ENCODE assay signal across 8 mouse cellular contexts in the genomic region with DNA sequence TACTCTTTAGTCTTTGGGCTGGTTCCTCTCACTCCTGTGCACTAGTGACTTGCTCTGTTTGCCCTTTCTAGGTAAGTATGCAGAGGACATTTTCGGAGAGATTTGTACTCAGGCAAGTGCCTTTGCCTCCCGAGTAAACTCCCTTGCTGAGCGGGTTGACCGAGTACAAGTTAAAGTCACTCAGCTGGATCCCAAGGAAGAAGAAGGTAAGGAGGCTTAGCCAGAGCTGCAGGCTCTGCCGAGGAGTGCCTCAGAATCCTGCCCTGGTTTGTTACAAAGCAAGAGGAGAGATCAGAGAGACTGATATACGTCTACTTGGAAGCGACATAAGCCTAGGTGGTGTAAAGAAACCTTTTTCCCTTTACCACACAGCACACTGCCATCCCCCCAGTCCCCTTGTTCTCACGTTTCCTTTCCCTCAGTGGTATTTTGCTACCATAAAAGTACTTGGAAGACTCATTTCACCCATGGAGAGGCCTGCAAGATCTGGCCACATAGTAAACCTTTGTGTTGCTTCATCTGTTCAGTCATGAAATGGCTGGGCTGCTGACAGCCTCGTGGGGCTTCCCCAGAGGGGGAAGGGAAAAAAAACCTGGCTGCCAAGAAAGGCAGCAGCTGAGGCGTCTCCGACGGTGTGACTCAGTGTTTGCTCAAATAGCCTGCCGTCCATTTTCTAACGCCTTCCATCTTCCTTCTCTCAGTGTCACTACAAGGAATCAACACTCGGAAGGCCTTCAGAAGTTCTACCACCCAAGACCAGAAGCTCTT. TPM values are rescaled to one million over a fixed set of nuclear protein-coding genes. Genes with fewer than 3 reads are reported as not detected.
DNase-seq lines count a peak whose midpoint lies in the region; ATAC-seq and TF ChIP-seq lines count a peak whose summit lies in the region.

No protein-coding gene starts in this region.

- 34% methylated on average over 15 of the region's 15 CpGs for WGBS in neural tube, embryonic 13.5 days

- H3K9ac ChIP-seq in neural tube, embryonic 13.5 days, result peak overlapping the region; percentile 3; the same call in 1 of the 2 replicates

- peak overlapping the region; percentile 59 for H3K27ac ChIP-seq in neural tube, embryonic 13.5 days (replicated peaks)

- H3K27me3 ChIP-seq in neural tube, embryonic 13.5 days, result no peaks in the 10 kb centered on the region

- no peak for DNase-seq in neural tube, embryonic 10.5 days (ENCODE audit: extremely low spot score, low spot score)
- peak; percentile 74 for DNase-seq in brain, embryonic 14.5 days (ENCODE audit: low read depth)
- peak; percentile 78 to 84 for DNase-seq in heart, adult 9 months (ENCODE audit: low spot score in 2 of 2)
- DNase-seq in kidney, adult 9 months, result peak; percentile 39
- DNase-seq in mesoderm, embryonic 11.5 days (ENCODE audit: low read depth, low spot score), result peak; percentile 59
- no peak for DNase-seq in spleen, postnatal 10 days (ENCODE audit: low spot score in 2 of 2)
- no peak for DNase-seq in thymus, postnatal 4 days

- H3K4me3 ChIP-seq in neural tube, embryonic 13.5 days, result no peak overlapping the region

- no peak for TF ChIP-seq POLR2A in brain, embryonic 14.5 days (IDR thresholded peaks at IDR 0.05; ENCODE audit: borderline replicate concordance, extremely low read depth, insufficient read depth, insufficient read length, poor library complexity, severe bottlenecking)

- H3K36me3 ChIP-seq in neural tube, embryonic 13.5 days, result peaks cover 46% of the 10 kb centered on the region

- no peak overlapping the region for H3K4me2 ChIP-seq in neural tube, embryonic 13.5 days

- H3K9me3 ChIP-seq in neural tube, embryonic 13.5 days, result no peaks in the 10 kb centered on the region

- ATAC-seq in neural tube, embryonic 13.5 days (ENCODE audit: low read depth), result no peak

- H3K4me1 ChIP-seq in neural tube, embryonic 13.5 days (replicated peaks), result peaks cover 22% of the 10 kb centered on the region

- no peak for TF ChIP-seq CTCF in brain, embryonic 14.5 days (IDR thresholded peaks at IDR 0.05; ENCODE audit: borderline replicate concordance, extremely low read depth, insufficient read depth, insufficient read length)

RNA-seq across cellular contexts. Expression of gene Cd164l2, which starts 26.8 kb away (rescaled TPM):
- polyA plus RNA-seq in neural tube, embryonic 13.5 days (2015; fragmentation: Nextera tagmentation; extraction: Ambion mirVana), result 1.1 and 1.6 TPM in 2 replicates
- 0.74 and 0.85 TPM in 2 replicates for polyA plus RNA-seq in brain, embryonic 14.5 days (2012; rRNA removed)

RNA-seq across cellular contexts. Expression of gene Gpr3, which starts 27.3 kb away (rescaled TPM):
- 0.77 and 1.1 TPM in 2 replicates for polyA plus RNA-seq in neural tube, embryonic 13.5 days (2015; fragmentation: Nextera tagmentation; extraction: Ambion mirVana)
- 2.7 and 3.1 TPM in 2 replicates for polyA plus RNA-seq in brain, embryonic 14.5 days (2012; rRNA removed)

RNA-seq across cellular contexts. Expression of gene Wasf2, which starts 54.8 kb away (rescaled TPM):
- 34.0 and 36.5 TPM in 2 replicates for polyA plus RNA-seq in neural tube, embryonic 13.5 days (2015; fragmentation: Nextera tagmentation; extraction: Ambion mirVana)
- 19.0 and 25.5 TPM in 2 replicates for polyA plus RNA-seq in brain, embryonic 14.5 days (2012; rRNA removed)

RNA-seq across cellular contexts. Expression of gene Map3k6, which starts 55.5 kb away (rescaled TPM):
- polyA plus RNA-seq in neural tube, embryonic 13.5 days (2015; fragmentation: Nextera tagmentation; extraction: Ambion mirVana), result 1.9 and 2.7 TPM in 2 replicates
- polyA plus RNA-seq in brain, embryonic 14.5 days (2012; rRNA removed), result 2.1 and 2.4 TPM in 2 replicates

Comparison
In these comparisons a context has a peak if more than half of its experiments do, and no peak if none do; other contexts are left out.
1. DNase-seq: peak in brain, embryonic 14.5 days (single experiment), heart, adult 9 months (2 of 2), kidney, adult 9 months (single experiment) and mesoderm, embryonic 11.5 days (single experiment); none in neural tube, embryonic 10.5 days (single experiment), spleen, postnatal 10 days (0 of 2) and thymus, postnatal 4 days (single experiment).